Mouse (Mus musculus) midbrain, embryonic 10.5 days (tissue): ENCODE data around the gene Pik3ap1. TPM values are rescaled to one million over a fixed set of nuclear protein-coding genes. Genes with fewer than 3 reads are reported as not detected.

Experiments used
- DNase-seq: peaks from one replicate; pipeline ENCODE4 v3.0.0-alpha.2; 2017; ENCODE audit warnings: low spot score
- H3K27ac ChIP-seq: fragments of 300-500 bp; sonication (generic); replicated peaks from 2 replicates; pipeline ENCODE4 v1.5.1; 2016; ENCODE audit warnings: mild to moderate bottlenecking
- H3K27me3 ChIP-seq: fragments of 300-500 bp; sonication (generic); 2 replicates; pipeline ENCODE4 v1.6.1; 2016; ENCODE audit warnings: low read depth, mild to moderate bottlenecking; ENCODE audit not compliant: poor library complexity, severe bottlenecking
- H3K36me3 ChIP-seq: fragments of 300-500 bp; sonication (generic); 2 replicates; pipeline ENCODE4 v1.6.1; 2016; ENCODE audit warnings: mild to moderate bottlenecking, moderate library complexity
- H3K4me1 ChIP-seq: fragments of 300-500 bp; sonication (generic); 2 replicates; pipeline ENCODE4 v1.6.1; 2016
- H3K4me3 ChIP-seq: fragments of 300-500 bp; sonication (generic); 2 replicates; pipeline ENCODE4 v1.5.1; 2016; ENCODE audit warnings: mild to moderate bottlenecking, moderate library complexity
- H3K9me3 ChIP-seq: fragments of 300-500 bp; sonication (generic); replicated peaks from 2 replicates; pipeline ENCODE4 v1.6.1; 2016; ENCODE audit warnings: mild to moderate bottlenecking
- WGBS: fragments of 180-500 bp; shearing (Covaris S2); methylation state at CpG from one replicate; pipeline ENCODE4 v1.1.7; 2016; 5-methylcytosine and 5-hydroxymethylcytosine counted together
- polyA plus RNA-seq: library from polyadenylated mRNA; unstranded; fragments of >200 nt; fragmentation: Nextera tagmentation; extraction: Ambion mirVana; gene quantifications from 2 replicates; pipeline ENCODE4 v1.2.1, GENCODE M21; 2016

The Pik3ap1 gene
- polyA plus RNA-seq, 1 experiment from 2014 or later: 2.9 TPM

DNA sequence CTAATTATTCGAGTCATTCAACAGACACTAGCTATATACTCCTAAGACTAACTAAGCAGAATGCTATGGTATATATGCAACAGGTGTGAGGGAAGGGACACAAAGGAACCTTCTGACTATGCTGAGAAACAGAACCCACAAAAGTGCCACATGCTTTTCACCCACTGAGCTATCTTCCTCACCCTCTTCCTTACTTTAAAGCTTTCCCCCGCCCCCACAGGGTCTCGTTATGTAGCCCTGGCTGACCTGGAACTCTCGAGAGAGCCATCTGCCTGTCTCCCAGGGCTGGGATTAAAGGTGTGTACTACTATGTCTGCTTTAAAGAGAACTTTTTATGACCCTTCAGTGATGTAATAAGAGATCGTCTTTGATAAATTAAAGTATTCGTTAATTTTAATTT, 125.6 kb downstream of the Pik3ap1 start:
- no peak overlapping the region for H3K27ac ChIP-seq
- no peaks in the 10 kb centered on the region for H3K27me3 ChIP-seq
- H3K4me1 ChIP-seq: peaks cover 33% of the 10 kb centered on the region
- 84% methylated on average over 6 of the region's 6 CpGs for WGBS
- H3K4me3 ChIP-seq: no peak overlapping the region
- DNase-seq: no peak
- peaks cover 16% of the 10 kb centered on the region for H3K36me3 ChIP-seq
- no peaks in the 10 kb centered on the region for H3K9me3 ChIP-seq

DNA sequence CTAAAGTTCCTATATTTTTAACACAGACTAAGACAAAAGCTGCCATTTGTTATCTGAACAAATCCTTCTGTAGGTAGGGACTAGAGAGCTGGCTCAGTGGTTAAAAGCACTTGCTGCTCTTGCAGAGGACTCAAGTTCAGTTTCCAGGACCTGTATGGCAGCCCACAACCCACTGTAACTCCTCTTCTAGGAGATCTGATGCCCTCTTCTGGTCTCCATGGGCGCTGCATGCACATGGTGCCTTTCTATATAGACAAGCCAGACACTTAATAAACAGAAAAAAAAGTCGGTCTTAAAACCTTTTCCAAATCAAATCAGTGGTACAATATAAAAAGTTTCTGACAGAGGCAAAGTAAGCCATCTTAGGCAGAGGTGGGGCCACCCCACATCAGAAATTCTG, 126.2 kb downstream of the Pik3ap1 start:
- DNase-seq: peak; percentile 55
- H3K9me3 ChIP-seq: no peaks in the 10 kb centered on the region
- no peak overlapping the region for H3K4me3 ChIP-seq
- H3K27ac ChIP-seq: no peak overlapping the region
- H3K4me1 ChIP-seq: peaks cover 29% of the 10 kb centered on the region
- WGBS: 43% methylated on average over 2 of the region's 2 CpGs
- H3K27me3 ChIP-seq: no peaks in the 10 kb centered on the region
- H3K36me3 ChIP-seq: peaks cover 17% of the 10 kb centered on the region

DNA sequence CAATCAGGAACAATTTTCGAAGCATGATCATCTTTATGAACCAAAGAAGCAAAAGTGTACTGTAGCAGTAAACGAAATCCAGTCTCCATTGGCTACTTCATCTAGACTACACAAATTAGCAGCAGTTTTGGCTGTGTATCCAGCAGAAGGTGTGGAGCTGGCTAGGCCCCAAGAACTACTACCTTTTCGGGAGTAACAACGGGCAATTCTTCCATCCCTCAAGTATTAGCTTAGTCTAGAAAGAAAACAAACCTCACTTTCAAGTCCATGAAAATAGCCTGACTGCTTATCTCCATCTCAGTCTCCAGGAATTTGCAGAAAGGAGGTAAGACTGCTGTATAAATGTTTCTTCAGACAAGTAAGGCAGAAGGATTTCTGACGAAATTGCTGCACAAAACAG, 130.3 kb downstream of the Pik3ap1 start:
- Histone ChIP-seq H3K4me1 (no peaks in the 10 kb centered on the region), H3K4me3 (no peak overlapping the region), H3K27me3 (no peaks in the 10 kb centered on the region), H3K36me3 (peaks cover 38% of the 10 kb centered on the region), H3K27ac (no peak overlapping the region), H3K9me3 (no peaks in the 10 kb centered on the region)
- 90% methylated on average over 5 of the region's 5 CpGs for WGBS
- DNase-seq: no peak

DNA sequence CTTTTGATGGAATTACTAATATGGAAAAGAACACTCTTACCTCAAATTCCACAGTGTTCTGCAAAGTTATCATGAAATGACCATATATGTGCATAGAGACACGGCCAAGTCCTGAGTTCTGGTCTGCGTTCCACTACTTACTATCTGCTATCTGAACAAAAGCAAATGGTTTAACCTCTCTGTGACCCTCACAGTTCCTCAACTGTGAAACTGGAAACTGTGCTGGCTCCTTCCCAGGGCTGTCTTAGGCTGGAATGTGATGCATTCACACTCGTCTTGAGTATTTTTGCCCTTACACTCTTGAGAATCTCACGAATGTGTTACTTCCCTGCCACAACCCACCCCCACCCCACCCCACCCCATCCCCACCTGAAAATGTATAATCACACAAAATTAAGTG, 135.9 kb downstream of the Pik3ap1 start:
- H3K4me1 ChIP-seq: no peaks in the 10 kb centered on the region
- WGBS: 84% methylated on average over 4 of the region's 4 CpGs
- H3K27ac ChIP-seq: no peak overlapping the region
- H3K36me3 ChIP-seq: peaks cover 64% of the 10 kb centered on the region
- no peaks in the 10 kb centered on the region for H3K9me3 ChIP-seq
- no peak overlapping the region for H3K4me3 ChIP-seq
- DNase-seq: no peak
- H3K27me3 ChIP-seq: no peaks in the 10 kb centered on the region

DNA sequence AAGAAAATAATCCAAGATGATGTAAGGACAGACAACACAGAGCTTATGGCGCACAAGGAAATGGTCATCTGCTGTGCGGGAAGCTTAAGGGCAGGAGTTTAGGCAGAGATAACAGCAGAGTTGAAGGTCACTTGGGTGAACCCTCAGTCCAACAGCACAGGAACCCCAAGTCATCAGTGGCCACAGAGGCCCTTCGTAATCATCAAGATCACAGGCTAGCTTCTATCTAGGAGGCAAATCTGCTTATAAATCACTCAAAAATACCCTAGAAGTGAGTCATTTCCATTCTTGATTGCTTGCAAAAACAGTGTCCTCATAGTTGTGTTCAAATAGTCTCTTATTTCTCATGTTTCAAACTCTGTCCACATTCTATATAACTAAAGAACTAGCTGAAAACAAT, 136.6 kb downstream of the Pik3ap1 start:
- Histone ChIP-seq H3K27me3 (no peaks in the 10 kb centered on the region), H3K4me3 (no peak overlapping the region), H3K27ac (no peak overlapping the region), H3K9me3 (no peaks in the 10 kb centered on the region), H3K36me3 (peaks cover 64% of the 10 kb centered on the region), H3K4me1 (no peaks in the 10 kb centered on the region)
- no peak for DNase-seq
- WGBS: 96% methylated on average over 3 of the region's 3 CpGs

DNA sequence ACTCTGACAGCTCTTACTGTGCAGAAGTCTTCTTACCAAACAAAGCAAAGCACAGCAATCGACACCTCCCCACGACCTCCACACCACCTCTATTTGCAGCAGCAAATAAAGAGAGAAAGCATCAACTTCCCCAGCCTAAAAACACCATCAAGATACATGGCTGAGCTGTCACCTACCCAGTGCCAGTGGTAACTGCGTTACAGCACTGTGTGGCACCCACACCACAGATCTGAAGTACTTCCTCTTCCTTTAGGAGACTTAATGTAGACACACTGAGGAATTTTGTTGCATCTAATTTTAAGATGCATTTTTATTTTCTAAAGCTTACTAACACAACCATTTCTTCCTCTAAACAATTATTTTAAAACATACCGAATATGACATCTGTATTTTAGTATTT, 138.6 kb downstream of the Pik3ap1 start:
- no peaks in the 10 kb centered on the region for H3K4me1 ChIP-seq
- no peak overlapping the region for H3K27ac ChIP-seq
- H3K4me3 ChIP-seq: no peak overlapping the region
- peaks cover 73% of the 10 kb centered on the region for H3K36me3 ChIP-seq
- H3K9me3 ChIP-seq: no peaks in the 10 kb centered on the region
- no peaks in the 10 kb centered on the region for H3K27me3 ChIP-seq
- 91% methylated on average over 4 of the region's 4 CpGs for WGBS
- DNase-seq: no peak

DNA sequence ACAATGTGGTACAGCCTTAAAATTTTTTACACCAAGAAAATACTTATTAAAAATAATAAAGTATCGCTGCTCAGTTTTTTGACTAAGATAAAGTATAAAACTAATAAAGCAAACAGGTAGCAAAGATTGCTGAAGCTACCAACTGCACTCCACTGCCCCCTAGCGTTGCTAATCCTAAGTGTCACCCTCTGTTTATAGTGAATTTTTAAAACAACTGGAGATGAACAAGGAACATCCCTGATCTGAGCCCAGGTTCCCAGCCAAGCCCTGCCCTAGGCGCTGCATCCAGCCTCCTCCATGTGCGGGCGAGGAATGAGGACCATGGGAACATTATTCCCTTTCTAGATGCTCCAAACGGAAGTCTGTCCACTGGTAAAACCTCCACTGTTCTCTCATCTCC, 140.3 kb downstream of the Pik3ap1 start:
- H3K36me3 ChIP-seq: peaks cover 83% of the 10 kb centered on the region
- H3K9me3 ChIP-seq: no peaks in the 10 kb centered on the region
- 58% methylated on average over 6 of the region's 6 CpGs for WGBS
- H3K4me3 ChIP-seq: no peak overlapping the region
- peak; percentile 32 for DNase-seq
- no peak overlapping the region for H3K27ac ChIP-seq
- no peaks in the 10 kb centered on the region for H3K4me1 ChIP-seq
- no peaks in the 10 kb centered on the region for H3K27me3 ChIP-seq

DNA sequence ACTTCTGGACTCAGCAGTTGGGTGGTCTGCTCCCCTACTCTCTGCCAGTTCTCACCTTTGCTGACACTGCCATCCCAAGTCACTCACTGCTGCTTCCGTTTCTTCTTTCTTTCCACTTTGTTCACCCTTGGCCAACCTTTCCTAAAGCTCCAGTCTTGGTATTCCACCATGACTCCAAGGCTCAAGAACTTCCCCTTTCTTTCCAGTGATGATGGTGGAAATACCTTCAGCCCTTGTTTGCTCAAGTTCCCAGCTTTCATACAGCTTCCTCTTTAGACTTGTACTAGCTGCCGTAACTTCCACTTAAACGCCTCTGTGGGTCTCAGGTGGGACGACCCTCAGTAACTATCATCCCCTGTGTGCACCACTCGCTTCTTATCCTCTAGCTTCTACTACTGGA, 142.9 kb downstream of the Pik3ap1 start:
- no peak for DNase-seq
- Histone ChIP-seq H3K9me3 (no peaks in the 10 kb centered on the region), H3K4me3 (no peak overlapping the region), H3K4me1 (no peaks in the 10 kb centered on the region), H3K27me3 (no peaks in the 10 kb centered on the region), H3K27ac (no peak overlapping the region), H3K36me3 (peaks cover 85% of the 10 kb centered on the region)
- WGBS: 96% methylated on average over 5 of the region's 5 CpGs

DNA sequence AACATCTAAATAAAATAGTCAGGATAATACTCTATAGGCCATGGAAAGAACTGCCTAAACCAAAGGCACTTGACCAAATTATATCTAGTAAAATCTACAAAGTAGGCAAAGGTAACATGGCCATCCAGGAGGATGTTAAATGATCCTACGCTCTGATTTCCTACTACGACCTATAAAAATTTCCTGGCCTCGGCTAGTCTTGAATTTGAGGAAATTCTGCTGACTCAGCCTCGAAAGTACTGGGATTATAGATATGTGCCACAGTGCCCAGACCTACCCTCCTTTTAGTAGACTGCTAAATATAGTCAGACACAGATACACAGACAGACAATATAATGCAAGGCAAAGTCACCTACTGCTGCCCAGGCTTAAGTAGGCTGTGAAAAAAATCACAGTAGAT, 151.2 kb downstream of the Pik3ap1 start:
- no peak for DNase-seq
- Histone ChIP-seq H3K36me3 (peaks cover 81% of the 10 kb centered on the region), H3K9me3 (no peaks in the 10 kb centered on the region; the same call in 1 of the 2 replicates)

More for the DNA sequence above, 151.2 kb downstream of the Pik3ap1 start:
- 96% methylated on average over 4 of the region's 4 CpGs for WGBS
- Histone ChIP-seq H3K4me1 (no peaks in the 10 kb centered on the region), H3K27me3 (no peaks in the 10 kb centered on the region), H3K4me3 (no peak overlapping the region), H3K27ac (no peak overlapping the region)

Other genes starting within 250 kb of the Pik3ap1 start
- 0.53 and 0.58 TPM in 2 replicates for gene Tll2, start 178.3 kb downstream of the Pik3ap1 start, polyA plus RNA-seq
- gene Tm9sf3, start 121.1 kb downstream of the Pik3ap1 start, polyA plus RNA-seq: 96.0 and 99.0 TPM in 2 replicates
- 13.9 and 23.2 TPM in 2 replicates for gene Lcor, start 97.5 kb upstream of the Pik3ap1 start, polyA plus RNA-seq
- 2.4 and 2.8 TPM in 2 replicates for gene Gm340, start 197.3 kb upstream of the Pik3ap1 start, polyA plus RNA-seq